In the genomic region with DNA sequence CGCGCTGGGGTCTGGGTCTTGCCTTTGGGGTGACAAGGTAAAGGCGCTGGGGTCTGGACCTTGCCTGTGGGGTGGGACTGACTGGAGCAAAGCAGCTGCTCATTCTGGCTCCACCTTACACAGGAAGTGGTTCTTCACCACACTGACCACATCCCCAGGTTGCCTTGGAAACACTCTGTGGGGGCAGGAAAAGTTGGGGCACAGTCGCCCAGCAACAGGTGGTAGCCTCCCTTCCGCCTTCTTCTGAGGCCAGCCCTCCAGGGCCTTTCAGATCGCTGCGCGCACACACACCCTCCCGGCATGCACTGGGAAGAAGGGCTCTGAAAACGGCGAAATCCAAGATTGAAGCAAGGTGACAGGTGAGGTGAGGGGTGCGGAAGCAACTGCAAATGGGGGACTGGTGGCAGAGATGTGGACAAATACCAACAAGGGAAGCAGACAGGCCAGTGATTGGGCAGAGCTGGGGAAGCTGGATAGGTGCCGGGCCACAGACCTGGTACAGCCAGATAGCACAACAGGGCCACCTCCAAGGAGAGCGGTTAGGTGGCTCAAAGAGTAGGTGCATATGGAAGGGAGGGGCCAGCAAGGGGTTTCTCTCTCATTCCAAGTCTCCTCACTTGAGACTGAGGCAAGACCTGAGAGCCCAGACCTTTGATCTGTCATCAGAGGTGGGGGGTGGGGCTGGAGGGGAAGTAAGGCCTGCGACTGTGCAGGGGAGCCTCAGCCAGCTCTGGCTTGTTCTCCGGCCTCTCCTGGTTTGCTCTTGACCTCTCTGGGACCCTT, we compare ENCODE assay signal across 8 mouse cellular contexts. TPM values are rescaled to one million over a fixed set of nuclear protein-coding genes. Genes with fewer than 3 reads are reported as not detected.
DNase-seq lines count a peak whose midpoint lies in the region.

A gene (plus strand): TSS at position 246 of the 783 bp plus-strand sequence.

- no peaks in the 10 kb centered on the region for H3K27me3 ChIP-seq in megakaryocyte, embryonic 14.5 days (replicated peaks)

- H3K4me3 ChIP-seq in megakaryocyte, embryonic 14.5 days (replicated peaks): peak within 1 kb of the TSS; percentile 95

- H3K4me1 ChIP-seq in megakaryocyte, embryonic 14.5 days: peaks cover 61% of the 10 kb centered on the region

- DNase-seq in gastrocnemius, postnatal 25 days: peak; percentile 75
- DNase-seq in gastrocnemius, postnatal 10 days: no peak
- DNase-seq in WW6 (ENCODE audit: low read depth, low spot score): peak; percentile 78
- DNase-seq in heart, adult 9 months (ENCODE audit: low spot score in 2 of 2): peak; percentile 61 to 77
- DNase-seq in kidney, postnatal 25 days: peak; percentile 27 to 68
- DNase-seq in thymus, postnatal 10 days (ENCODE audit: low spot score in 2 of 2): peak; percentile 94 to 97
- no peak for DNase-seq in cerebellum, postnatal 10 days

- H3K36me3 ChIP-seq in megakaryocyte, embryonic 14.5 days (replicated peaks; ENCODE audit: low read length): peaks cover 43% of the 10 kb centered on the region

- 0 out of 2 replicates have a peak, but pooled peaks cover 2% of the 10 kb centered on the region for H3K9me3 ChIP-seq in megakaryocyte, embryonic 14.5 days

RNA-seq across cellular contexts. Expression of the gene that starts here (rescaled TPM):
- total RNA-seq in gastrocnemius, postnatal 25 days (2021): under 1 TPM; 0.59 to 0.91 TPM
- 1 to 10 TPM in 1 of 2 experiments, under 1 TPM in 1; 0.59 to 2.1 TPM for total RNA-seq in gastrocnemius, postnatal 10 days (2021)
- 71.8 and 93.9 TPM in 2 replicates for polyA plus RNA-seq in megakaryocyte, embryonic 14.5 days (2012; ENCODE audit: insufficient read depth, low replicate concordance)

Comparison
In these comparisons a context has a peak if more than half of its experiments do, and no peak if none do; other contexts are left out.
1. Peak in DNase-seq in gastrocnemius, postnatal 25 days; RNA of the gene not detected or under 1 TPM.
2. DNase-seq: peak in WW6 (single experiment), heart, adult 9 months (2 of 2), kidney, postnatal 25 days (2 of 2) and thymus, postnatal 10 days (2 of 2); none in gastrocnemius, postnatal 10 days (single experiment) and cerebellum, postnatal 10 days (0 of 2).